Mouse (Mus musculus) MEL (cell line): Measurements from ENCODE around the gene Rspo1. TPM values are rescaled to one million over a fixed set of nuclear protein-coding genes. Genes with fewer than 3 reads are reported as not detected.

Experiments used
- DNase-seq: peaks from one replicate; pipeline ENCODE4 v3.0.0; 2011; ENCODE audit warnings: low read depth, low spot score
- H3K27ac ChIP-seq: 2 replicates; pipeline ENCODE4 v1.5.1; 2012; ENCODE audit warnings: low read depth, mild to moderate bottlenecking, control low read depth, low read length, moderate library complexity; ENCODE audit not compliant: control insufficient read depth
- H3K27me3 ChIP-seq, 2 experiments: fragments of 150-350 bp in 1 of 2; sonication (generic) in 1 of 2; 2 replicates each; pipeline ENCODE4 v1.6.1; 2012; ENCODE audit warnings: low read length in 2 of 2, mild to moderate bottlenecking in 2 of 2, improper control_type of control experiment in 1 of 2, moderate library complexity in 1 of 2; ENCODE audit not compliant: insufficient read depth in 2 of 2, control insufficient read depth in 1 of 2
- H3K36me3 ChIP-seq, 2 experiments: 2 replicates each; pipeline ENCODE4 v1.6.1; 2012 to 2014; ENCODE audit warnings: low read length in 2 of 2, improper control_type of control experiment in 1 of 2, inconsistent platforms in 1 of 2, mild to moderate bottlenecking in 1 of 2; ENCODE audit not compliant: insufficient read depth in 2 of 2, control insufficient read depth in 1 of 2
- H3K4me1 ChIP-seq, 2 experiments: fragments of 150-350 bp in 1 of 2; sonication (generic) in 1 of 2; 2 replicates each; pipeline ENCODE4 v1.6.1; 2012; ENCODE audit warnings: low read length in 2 of 2, improper control_type of control experiment in 1 of 2, mild to moderate bottlenecking in 1 of 2; ENCODE audit not compliant: insufficient read depth in 2 of 2, control insufficient read depth in 1 of 2
- H3K4me3 ChIP-seq, 2 experiments: fragments of 150-350 bp in 1 of 2; sonication (generic) in 1 of 2; 2 replicates each; pipeline ENCODE4 v1.5.1; 2012; ENCODE audit warnings: low read depth in 2 of 2, low read length in 2 of 2, mild to moderate bottlenecking in 2 of 2, moderate library complexity in 2 of 2, control low read depth in 1 of 2, improper control_type of control experiment in 1 of 2; ENCODE audit not compliant: control insufficient read depth in 1 of 2, insufficient read depth in 1 of 2
- H3K79me2 ChIP-seq: 2 replicates; pipeline ENCODE4 v1.6.1; 2012; ENCODE audit warnings: mild to moderate bottlenecking, low read length, moderate library complexity; ENCODE audit not compliant: control insufficient read depth, poor library complexity, insufficient read depth
- H3K9ac ChIP-seq: 2 replicates; pipeline ENCODE4 v1.6.1; 2012; ENCODE audit warnings: low read depth, mild to moderate bottlenecking, control low read depth, low read length, moderate library complexity; ENCODE audit not compliant: control insufficient read depth, poor library complexity, severe bottlenecking
- H3K9me3 ChIP-seq: fragments of 150-350 bp; sonication (generic); replicated peaks from 2 replicates; pipeline ENCODE4 v1.6.1; 2012; ENCODE audit warnings: mild to moderate bottlenecking, low read length, improper control_type of control experiment, moderate library complexity; ENCODE audit not compliant: insufficient read depth
- BHLHE40 ChIP-seq: IDR thresholded peaks from 2 replicates; pipeline ENCODE4 v1.6.1; 2012; ENCODE audit warnings: low read depth, mild to moderate bottlenecking, inconsistent platforms, low read length, improper control_type of control experiment, borderline replicate concordance
- CHD2 ChIP-seq: IDR thresholded peaks from 2 replicates; pipeline ENCODE4 v1.6.1; 2011; ENCODE audit warnings: low read length, improper control_type of control experiment
- ELF1 ChIP-seq: IDR thresholded peaks from 2 replicates; pipeline ENCODE4 v1.6.1; 2014; ENCODE audit warnings: low read depth, mild to moderate bottlenecking, inconsistent platforms, low read length, improper control_type of control experiment, moderate library complexity
- ETS1 ChIP-seq: IDR thresholded peaks from 2 replicates; pipeline ENCODE4 v1.6.1; 2012; ENCODE audit warnings: low read depth, mild to moderate bottlenecking, inconsistent platforms, low read length, improper control_type of control experiment, moderate library complexity
- GATA1 ChIP-seq: IDR thresholded peaks from 2 replicates; pipeline ENCODE4 v1.6.1; 2011; ENCODE audit warnings: low read depth, low read length, improper control_type of control experiment
- JUND ChIP-seq: IDR thresholded peaks from 2 replicates; pipeline ENCODE4 v1.6.1; 2011; ENCODE audit warnings: low read depth, mild to moderate bottlenecking, improper control_type of control experiment, low read length
- KAT2A ChIP-seq: conservative IDR thresholded peaks from 2 replicates; pipeline ENCODE4 v1.6.1; 2012; ENCODE audit warnings: low read depth, low read length, improper control_type of control experiment, inconsistent platforms
- MAX ChIP-seq: IDR thresholded peaks from 2 replicates; pipeline ENCODE4 v1.6.1; 2011; ENCODE audit warnings: low read length, improper control_type of control experiment
- MAZ ChIP-seq: IDR thresholded peaks from 2 replicates; pipeline ENCODE4 v1.6.1; 2012; ENCODE audit warnings: low read depth, mild to moderate bottlenecking, inconsistent platforms, low read length, improper control_type of control experiment
- MEF2A ChIP-seq: IDR thresholded peaks from 2 replicates; pipeline ENCODE4 v1.6.1; 2014; ENCODE audit warnings: low read depth, mild to moderate bottlenecking, inconsistent platforms, low read length, improper control_type of control experiment; ENCODE audit not compliant: poor library complexity, insufficient replicate concordance, severe bottlenecking; ENCODE audit errors: extremely low read depth
- MYC ChIP-seq: IDR thresholded peaks from 2 replicates; pipeline ENCODE4 v1.6.1; 2011; ENCODE audit warnings: low read depth, mild to moderate bottlenecking, low read length, improper control_type of control experiment, moderate library complexity
- NELFE ChIP-seq: IDR thresholded peaks from 2 replicates; pipeline ENCODE4 v1.6.1; 2011; ENCODE audit warnings: low read depth, low read length, improper control_type of control experiment
- NRF1 ChIP-seq: IDR thresholded peaks from 2 replicates; pipeline ENCODE4 v1.6.1; 2014; ENCODE audit warnings: low read depth, mild to moderate bottlenecking, inconsistent platforms, low read length, improper control_type of control experiment, moderate library complexity; ENCODE audit not compliant: poor library complexity, insufficient read depth, severe bottlenecking
- POLR2A ChIP-seq, 2 experiments: IDR thresholded peaks; 2 replicates each; pipeline ENCODE4 v1.6.1; 2011 to 2012; ENCODE audit warnings: low read length in 2 of 2, mild to moderate bottlenecking in 2 of 2, control low read depth in 1 of 2, improper control_type of control experiment in 1 of 2, low read depth in 1 of 2, moderate library complexity in 1 of 2; ENCODE audit not compliant: control insufficient read depth in 1 of 2, insufficient read depth in 1 of 2, poor library complexity in 1 of 2
- POLR2AphosphoS2 ChIP-seq: IDR thresholded peaks from 2 replicates; pipeline ENCODE4 v1.6.1; 2011; ENCODE audit warnings: low read length, improper control_type of control experiment
- POLR2AphosphoS5 ChIP-seq: IDR thresholded peaks from 2 replicates; pipeline ENCODE4 v1.6.1; 2012; ENCODE audit warnings: low read depth, borderline replicate concordance, mild to moderate bottlenecking, inconsistent platforms, low read length, moderate library complexity, mixed read lengths
- RAD21 ChIP-seq: IDR thresholded peaks from 2 replicates; pipeline ENCODE4 v1.6.1; 2011; ENCODE audit warnings: mild to moderate bottlenecking, low read depth, low read length, improper control_type of control experiment
- RCOR1 ChIP-seq: IDR thresholded peaks from 2 replicates; pipeline ENCODE4 v1.6.1; 2012; ENCODE audit warnings: low read depth, mild to moderate bottlenecking, inconsistent platforms, low read length, improper control_type of control experiment
- SIN3A ChIP-seq: IDR thresholded peaks from 2 replicates; pipeline ENCODE4 v1.6.1; 2012; ENCODE audit warnings: low read length, improper control_type of control experiment, inconsistent platforms
- TBP ChIP-seq: IDR thresholded peaks from 2 replicates; pipeline ENCODE4 v1.8.0; 2011; ENCODE audit warnings: low read depth, low read length, improper control_type of control experiment
- TCF12 ChIP-seq: IDR thresholded peaks from 2 replicates; pipeline ENCODE4 v1.6.1; 2014; ENCODE audit warnings: low read depth, mild to moderate bottlenecking, inconsistent platforms, low read length, improper control_type of control experiment, moderate library complexity
- USF1 ChIP-seq: IDR thresholded peaks from 2 replicates; pipeline ENCODE4 v1.6.1; 2014; ENCODE audit warnings: low read depth, mild to moderate bottlenecking, inconsistent platforms, low read length, improper control_type of control experiment, moderate library complexity
- USF2 ChIP-seq, 2 experiments: IDR thresholded peaks; 2 replicates each; pipeline ENCODE4 v1.6.1; 2011 to 2012; ENCODE audit warnings: improper control_type of control experiment in 2 of 2, low read length in 2 of 2, borderline replicate concordance in 1 of 2, inconsistent platforms in 1 of 2, low read depth in 1 of 2, mild to moderate bottlenecking in 1 of 2; ENCODE audit not compliant: insufficient read depth in 1 of 2
- ZKSCAN1 ChIP-seq: IDR thresholded peaks from 2 replicates; pipeline ENCODE4 v1.6.1; 2012; ENCODE audit warnings: low read depth, mild to moderate bottlenecking, inconsistent platforms, low read length, improper control_type of control experiment, moderate library complexity
- ZMIZ1 ChIP-seq: IDR thresholded peaks from 2 replicates; pipeline ENCODE4 v1.6.1; 2012; ENCODE audit warnings: low read depth, mild to moderate bottlenecking, inconsistent platforms, low read length, improper control_type of control experiment, moderate library complexity
- ZNF384 ChIP-seq: IDR thresholded peaks from 2 replicates; pipeline ENCODE4 v1.6.1; 2012; ENCODE audit warnings: low read depth, mild to moderate bottlenecking, inconsistent platforms, low read length, improper control_type of control experiment
- polyA plus RNA-seq, 2 experiments: library from polyadenylated mRNA; stranded (reverse) in 1 of 2; unstranded in 1 of 2; fragments of >175 nt in 1 of 2; fragments of >200 nt in 1 of 2; gene quantifications; 2 replicates each; pipeline versions ENCODE4 v1.2.1 to v1.2.4; 2012; ENCODE audit warnings: low replicate concordance in 2 of 2, low read depth in 1 of 2; ENCODE audit not compliant: insufficient read length in 2 of 2, insufficient read depth in 1 of 2, missing spikeins in 1 of 2
- total RNA-seq: library from RNA; depleted of rRNA; stranded (reverse); fragments of 300-350 nt; gene quantifications from 2 replicates; pipeline ENCODE4 v1.2.3, GENCODE M21; 2012

The Rspo1 gene
- total and polyA plus RNA-seq, 3 experiments, result not detected

DNA sequence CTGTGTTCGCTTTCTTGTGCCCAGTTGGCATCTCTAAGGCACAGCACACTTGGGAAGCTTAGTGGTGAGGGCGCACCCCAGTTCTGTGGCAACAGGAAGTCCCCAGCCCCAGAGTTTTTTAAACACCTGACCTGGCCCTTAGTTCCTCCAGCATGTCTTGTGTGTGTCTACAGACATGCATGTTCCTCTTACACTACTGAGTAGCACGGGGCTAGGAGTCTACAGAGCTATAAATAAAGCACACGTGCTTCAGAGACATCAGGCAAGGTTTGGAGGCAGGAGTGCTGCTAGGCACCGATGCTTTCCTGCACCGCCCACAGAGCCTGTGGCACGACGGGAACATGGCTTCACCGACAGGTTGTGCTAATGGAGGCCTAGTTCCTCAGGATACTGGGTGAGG is 69.2 kb downstream of the Rspo1 start:
- no peak for DNase-seq
- no peak overlapping the region for H3K4me3 ChIP-seq
- H3K79me2 ChIP-seq, result no peaks in the 10 kb centered on the region
- no peak overlapping the region for H3K9ac ChIP-seq
- H3K27me3 ChIP-seq, result no peaks in the 10 kb centered on the region
- TF ChIP-seq MEF2A, result no peak
- no peak for TF ChIP-seq ZKSCAN1
- TF ChIP-seq NRF1, result no peak
- no peak for TF ChIP-seq POLR2AphosphoS5
- TF ChIP-seq GATA1, result no peak
- no peak for TF ChIP-seq KAT2A
- TF ChIP-seq, all 39 proteins: peak for 0
- peaks cover 11 to 13% of the 10 kb centered on the region in 2 experiments for H3K36me3 ChIP-seq
- no peak overlapping the region for H3K27ac ChIP-seq
- peaks cover 6 to 19% of the 10 kb centered on the region in 2 experiments; a peak in 3 of 4 replicates for H3K4me1 ChIP-seq
- H3K9me3 ChIP-seq, result no peaks in the 10 kb centered on the region

DNA sequence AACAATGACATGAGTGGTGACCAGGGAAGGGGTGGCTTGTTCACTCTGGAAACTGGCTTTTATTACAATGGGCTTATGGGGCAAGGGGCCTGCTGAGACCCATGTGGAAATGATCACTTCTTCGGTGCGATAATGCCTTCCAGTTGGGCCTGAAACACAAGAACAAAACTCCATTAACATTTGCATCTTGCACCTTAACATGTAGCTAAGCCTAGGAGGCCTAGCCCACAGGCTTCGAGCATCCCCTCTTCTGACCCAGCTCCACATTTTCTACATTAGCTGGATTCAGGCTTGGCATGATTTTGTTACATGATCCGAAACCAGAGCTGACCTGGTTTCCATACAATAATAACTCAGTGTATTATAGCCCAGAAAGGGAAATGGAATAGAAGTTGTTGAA is 70.2 kb downstream of the Rspo1 start:
- Histone ChIP-seq H3K79me2 (no peaks in the 10 kb centered on the region), H3K36me3 (peaks cover 5 to 13% of the 10 kb centered on the region in 2 experiments), H3K9me3 (no peaks in the 10 kb centered on the region), H3K27me3 (no peaks in the 10 kb centered on the region), H3K27ac (0 out of 2 replicates have a peak overlapping the region, but pooled peaks have one; percentile 13), H3K4me3 (no peak overlapping the region), H3K4me1 (peaks cover 6 to 19% of the 10 kb centered on the region in 2 experiments; a peak in 3 of 4 replicates), H3K9ac (no peak overlapping the region)
- TF ChIP-seq ZKSCAN1, result no peak
- TF ChIP-seq USF2 (IDR thresholded peaks at IDR 0.05; ENCODE audit: borderline replicate concordance in 1 of 2, insufficient read depth in 1 of 2, low read depth in 1 of 2, low read length in 2 of 2), result no peak
- no peak for TF ChIP-seq CHD2
- TF ChIP-seq RCOR1, result no peak
- TF ChIP-seq POLR2A (IDR thresholded peaks at IDR 0.05; ENCODE audit: control insufficient read depth in 1 of 2, insufficient read depth in 1 of 2, low read depth in 1 of 2, low read length in 2 of 2, poor library complexity in 1 of 2), result peak in 1 of 2 experiments; percentile 23; a peak in 1 of 4 replicates
- DNase-seq, result no peak

DNA sequence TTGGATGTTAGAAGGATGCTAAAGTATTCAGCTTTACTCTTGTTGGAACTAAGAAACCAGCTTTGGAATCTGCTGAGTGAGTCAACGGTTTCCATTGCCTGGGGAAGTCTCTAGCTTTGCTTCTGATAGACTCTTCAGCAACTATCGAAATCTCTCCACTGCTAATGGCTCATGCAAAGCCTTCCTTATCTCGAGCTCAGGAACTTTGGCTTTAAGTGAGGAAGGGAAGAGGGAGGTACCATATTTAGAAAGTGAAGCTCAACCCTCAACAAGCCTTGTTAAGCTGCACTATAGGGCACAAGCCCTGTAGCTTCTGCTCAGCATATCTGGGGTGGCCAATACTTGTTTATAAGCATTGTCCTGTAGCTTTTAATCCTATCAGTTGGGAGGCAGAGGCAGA is 71.0 kb downstream of the Rspo1 start:
- peak; percentile 72 for DNase-seq
- Histone ChIP-seq H3K9ac (no peak overlapping the region), H3K79me2 (no peaks in the 10 kb centered on the region), H3K27me3 (no peaks in the 10 kb centered on the region), H3K4me1 (peaks cover 6 to 19% of the 10 kb centered on the region in 2 experiments; a peak in 3 of 4 replicates), H3K9me3 (no peaks in the 10 kb centered on the region), H3K36me3 (peaks cover 4 to 13% of the 10 kb centered on the region in 2 experiments), H3K27ac (peak overlapping the region; percentile 59), H3K4me3 (no peak overlapping the region)
- TF ChIP-seq TBP (0 out of 2 replicates have a peak, but pooled peaks have one; percentile 16), ZNF384 (no peak), USF1 (no peak), CHD2 (no peak), RAD21 (no peak), POLR2AphosphoS2 (no peak), NRF1 (no peak), ETS1 (no peak), TCF12 (no peak), GATA1 (peak; percentile 62), ELF1 (no peak), MAX (no peak), NELFE (no peak), MYC (no peak), MAZ (no peak), BHLHE40 (no peak), ZMIZ1 (no peak), RCOR1 (peak; percentile 43; the same call in 1 of the 2 replicates), JUND (no peak), SIN3A (no peak)
